Mouse (Mus musculus) left cerebral cortex, postnatal 10 days (tissue): Measurements from ENCODE around the gene Plod2. TPM values are rescaled to one million over a fixed set of nuclear protein-coding genes. Genes with fewer than 3 reads are reported as not detected.
A peak's percentile ranks its signal among the peaks of the same experiment; 100 is the strongest.

Experiments used
- DNase-seq, 2 experiments: peaks; one replicate each; pipeline ENCODE4 v3.0.0; 2021 to 2022; ENCODE audit warnings: low spot score in 2 of 2, mixed read lengths in 1 of 2; ENCODE audit errors: extremely low spot score in 1 of 2
- intact Hi-C: fragments of 180-260 bp; cut with DNase I; formaldehyde crosslinking; loops from one replicate; pipeline ENCODE4 v1.15.1; 2025
- total RNA-seq, 2 experiments: library from RNA; stranded (reverse); gene quantifications; 2 replicates each; pipeline ENCODE4 v1.2.3; 2021

Gene Plod2
- 10 to 100 TPM in 1 of 2 experiments, 1 to 10 TPM in 1; 9.2 to 12.2 TPM for total RNA-seq

DNA sequence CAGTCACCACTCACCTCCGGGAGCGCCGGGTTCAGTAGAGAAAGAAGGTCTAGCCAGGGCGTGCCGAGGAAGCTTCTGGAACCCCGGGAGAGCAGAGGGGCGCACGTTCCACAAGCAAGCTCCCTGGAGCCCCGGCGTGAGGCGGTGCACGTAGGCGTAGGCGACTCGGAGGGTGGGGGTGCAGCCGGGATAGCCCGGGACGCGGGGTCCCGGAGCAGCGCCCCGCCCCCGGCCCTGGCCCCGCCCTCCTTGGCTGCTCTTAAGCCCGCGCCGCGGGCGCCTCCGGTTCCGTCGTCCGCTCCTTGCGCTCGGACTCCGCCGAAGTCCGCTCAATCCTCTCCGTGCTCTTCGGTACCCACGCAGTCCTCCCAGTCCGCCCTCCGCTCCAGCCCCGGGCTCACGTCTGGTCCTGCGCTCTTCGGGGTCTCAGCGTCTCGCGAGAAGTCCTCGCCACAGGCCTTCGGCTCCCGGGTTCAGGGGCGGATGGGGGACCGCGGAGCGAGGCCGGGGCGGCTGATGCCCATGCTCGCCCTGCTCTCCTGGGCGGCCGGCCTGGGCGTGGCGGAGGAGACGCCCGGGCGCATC lies at the start of gene Plod2:
Gene Plod2, plus strand, starts transcription at position 247 of the 585 bp plus-strand sequence.
- DNase-seq, result peak; percentile 25 to 85
- intact Hi-C loops, result no loop called here

DNA sequence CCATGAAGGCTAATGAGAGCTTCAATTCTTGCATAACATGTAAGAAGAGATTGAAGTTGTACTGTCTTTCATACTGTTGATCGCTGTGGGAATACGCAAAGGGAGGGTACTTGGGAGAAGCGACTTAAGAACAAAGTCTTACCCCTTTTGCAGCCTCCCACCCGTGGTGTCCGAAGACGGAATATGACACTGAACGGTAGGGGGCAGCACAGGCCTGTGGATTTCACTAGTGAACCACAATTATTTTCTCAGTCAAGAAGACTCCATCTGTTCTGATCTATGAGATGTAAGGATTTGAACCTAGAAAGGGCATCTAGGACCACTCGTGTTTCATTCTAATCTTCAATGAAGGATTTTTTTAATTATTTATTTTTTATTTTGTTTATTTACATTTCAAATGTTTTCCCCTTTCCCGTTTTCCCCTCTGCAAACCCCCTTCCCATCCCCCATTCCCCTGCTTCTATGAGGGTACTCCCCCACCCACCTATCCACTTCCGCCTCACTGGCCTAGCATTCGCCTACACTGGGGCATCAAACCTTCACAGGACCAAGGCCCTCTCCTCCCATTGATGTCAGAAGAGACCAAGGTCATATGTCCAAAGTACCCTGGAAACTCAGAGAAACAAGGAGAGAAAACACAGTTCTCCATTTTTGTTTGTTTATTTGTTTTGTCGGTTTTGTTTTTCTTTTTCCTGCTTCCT lies 42.2 kb upstream of the Plod2 start:
- intact Hi-C loops, result loop anchor here (2.0 kb wide), 1 partner anchor 111 kb away; no protein-coding TSS in a partner anchor

DNA sequence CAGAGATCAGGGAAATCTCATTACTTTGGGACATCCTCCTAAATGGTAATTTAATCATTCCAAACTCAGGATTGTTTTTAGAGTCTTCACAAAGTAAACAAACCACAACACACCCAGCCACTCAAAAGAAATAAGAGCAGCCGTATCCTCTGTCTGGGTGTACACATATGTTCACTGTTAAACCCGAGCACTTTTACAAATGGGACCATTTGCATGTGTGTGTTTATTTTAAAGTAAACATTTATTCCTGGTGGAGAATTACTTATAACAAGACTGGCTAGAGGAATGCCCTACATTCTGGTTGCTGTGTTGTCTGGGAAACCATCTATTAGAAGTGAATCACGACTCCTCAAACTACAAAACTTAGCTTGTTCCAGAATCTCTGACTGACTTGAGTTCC lies 37.8 kb upstream of the Plod2 start:
- intact Hi-C loops, result no loop called here
- no peak for DNase-seq

More for the DNA sequence above, 42.2 kb upstream of the Plod2 start:
- DNase-seq, result peak; percentile 48 to 84

DNA sequence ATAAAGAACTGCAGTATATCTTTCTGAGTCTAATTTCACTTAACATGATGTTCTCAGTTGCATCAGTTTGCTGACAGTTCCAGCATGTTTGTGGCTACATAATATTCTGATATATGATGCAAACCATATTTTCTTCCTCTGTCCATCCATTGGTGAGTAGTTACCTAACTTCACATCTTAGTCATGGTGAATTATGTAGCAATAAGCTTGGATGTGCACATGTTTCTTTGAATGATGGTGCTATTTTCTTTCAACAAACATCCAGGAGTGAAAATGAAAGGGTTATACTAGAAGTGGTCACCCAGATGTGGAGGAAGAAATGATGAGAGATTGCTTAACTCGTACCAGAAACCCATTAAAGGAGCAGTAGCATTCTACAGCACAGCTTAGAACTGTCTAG lies 37.1 kb upstream of the Plod2 start:
- intact Hi-C loops, result no loop called here
- DNase-seq, result no peak

DNA sequence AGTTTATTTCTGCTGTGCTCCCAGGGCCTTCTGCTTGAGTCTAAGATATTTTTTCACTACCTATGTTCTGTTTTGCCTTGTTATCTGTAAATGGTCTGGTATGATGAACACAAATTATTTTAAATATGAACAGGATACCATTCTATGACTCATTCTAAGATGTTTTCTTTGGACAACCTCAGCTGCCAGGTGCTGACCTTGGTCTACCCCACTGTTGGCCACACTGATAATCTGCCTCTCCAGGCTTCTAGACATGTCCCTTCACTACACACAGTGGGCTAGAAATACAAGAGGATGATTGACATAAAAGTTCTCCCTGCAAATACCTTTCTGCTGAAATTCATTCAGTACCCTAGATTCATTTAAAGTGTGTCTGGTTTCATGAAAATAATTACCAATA lies 30.3 kb upstream of the Plod2 start:
- intact Hi-C loops, result no loop called here
- no peak for DNase-seq

DNA sequence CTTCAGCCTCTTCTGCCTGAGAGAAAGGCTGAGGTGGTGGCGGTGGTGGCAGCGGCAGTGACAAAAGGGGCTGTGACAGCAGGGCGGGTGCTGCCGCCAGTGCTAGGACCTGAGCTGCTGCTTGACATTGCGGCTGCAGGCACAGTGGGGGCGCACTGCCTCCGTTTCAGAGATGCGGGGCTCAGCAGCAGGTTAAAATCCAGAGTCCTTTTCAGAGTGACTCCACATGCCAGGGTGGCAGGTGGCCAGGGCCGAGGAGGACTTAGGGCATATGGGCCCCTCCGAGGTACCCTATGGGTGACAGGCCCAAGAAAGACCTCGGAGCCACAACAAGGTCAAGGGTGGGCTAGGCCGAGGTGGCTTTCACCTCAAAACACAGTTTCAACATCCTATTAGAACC lies 25.0 kb upstream of the Plod2 start:
- peak in 1 of 2 experiments; percentile 17 for DNase-seq
- intact Hi-C loops, result no loop called here

DNA sequence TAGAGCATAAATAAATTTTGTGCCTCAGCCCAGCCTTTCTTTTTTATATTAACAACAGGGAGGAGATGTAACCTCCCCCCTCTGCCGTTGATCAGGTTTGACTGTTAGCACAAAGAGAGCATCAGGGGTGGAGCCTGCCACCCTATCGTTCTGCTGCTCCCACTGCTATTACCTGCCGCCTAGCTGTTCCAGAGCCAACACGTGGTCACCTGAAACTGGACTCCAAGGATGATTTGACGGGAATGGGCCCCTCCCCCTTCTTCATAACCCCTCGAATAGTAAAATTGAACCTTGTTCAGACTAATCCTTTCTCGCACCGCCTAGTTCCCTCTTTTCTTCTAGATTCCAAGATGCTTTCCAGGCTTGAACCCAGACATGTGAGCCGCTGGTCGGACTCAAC lies 21.3 kb upstream of the Plod2 start:
- DNase-seq, result no peak
- intact Hi-C loops, result no loop called here

DNA sequence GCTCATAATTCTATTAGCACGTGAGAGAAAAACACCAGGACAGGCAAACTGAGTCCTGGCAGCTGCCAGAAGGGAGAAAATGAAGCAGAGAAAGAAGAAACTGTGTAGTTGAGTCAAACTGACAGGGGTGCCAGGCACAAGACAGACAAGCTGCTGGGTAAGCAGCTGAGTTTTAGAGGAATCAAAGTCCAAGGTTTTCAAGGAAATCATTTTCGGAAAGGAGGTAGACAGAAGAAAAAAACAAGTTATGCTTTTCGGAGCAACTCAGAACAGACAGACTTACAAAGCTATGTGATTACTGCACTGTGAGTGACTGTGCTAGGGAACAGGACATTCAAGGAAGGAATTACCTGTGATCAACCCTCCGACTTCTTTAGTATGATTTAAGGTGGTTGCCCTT lies 17.5 kb upstream of the Plod2 start:
- intact Hi-C loops, result no loop called here
- DNase-seq, result no peak

DNA sequence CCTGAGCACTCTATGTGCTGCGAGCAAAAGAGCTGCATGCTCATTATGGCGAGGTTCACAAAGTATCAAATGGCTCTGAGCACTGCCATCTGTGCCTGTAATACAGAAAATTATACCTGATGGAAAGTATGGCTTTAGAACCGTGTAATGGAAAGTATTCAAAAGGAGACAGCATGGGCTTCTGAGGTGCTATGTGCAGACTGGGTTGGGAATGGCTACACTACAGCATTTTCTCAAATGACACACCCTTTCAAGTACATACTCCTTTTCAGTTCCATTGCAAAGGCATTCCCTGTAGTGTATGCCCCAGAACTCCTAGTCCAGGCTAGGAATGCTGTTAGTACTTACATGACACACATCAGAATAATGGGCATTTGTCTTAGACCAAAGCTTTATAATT lies 12.0 kb upstream of the Plod2 start:
- intact Hi-C loops, result no loop called here
- DNase-seq, result no peak

DNA sequence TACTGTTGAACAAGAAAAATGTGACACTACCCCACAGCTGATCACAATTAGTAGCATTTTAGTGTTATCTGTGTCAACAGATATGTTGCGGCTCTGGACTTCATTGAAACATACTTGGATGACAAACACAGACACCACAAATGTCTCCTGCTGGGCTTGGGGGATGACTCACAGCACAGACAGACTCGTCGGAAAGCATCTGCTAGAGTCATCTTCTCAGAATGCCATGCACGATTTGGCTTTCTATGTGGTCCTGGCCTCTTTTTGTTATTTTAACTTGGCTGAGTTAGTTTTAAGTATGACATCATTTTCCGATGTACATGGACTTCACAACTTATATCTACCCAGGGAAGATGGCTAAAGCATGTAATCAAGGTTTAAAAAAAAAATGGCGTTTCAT lies 4.3 kb upstream of the Plod2 start:
- no peak for DNase-seq
- intact Hi-C loops, result no loop called here

DNA sequence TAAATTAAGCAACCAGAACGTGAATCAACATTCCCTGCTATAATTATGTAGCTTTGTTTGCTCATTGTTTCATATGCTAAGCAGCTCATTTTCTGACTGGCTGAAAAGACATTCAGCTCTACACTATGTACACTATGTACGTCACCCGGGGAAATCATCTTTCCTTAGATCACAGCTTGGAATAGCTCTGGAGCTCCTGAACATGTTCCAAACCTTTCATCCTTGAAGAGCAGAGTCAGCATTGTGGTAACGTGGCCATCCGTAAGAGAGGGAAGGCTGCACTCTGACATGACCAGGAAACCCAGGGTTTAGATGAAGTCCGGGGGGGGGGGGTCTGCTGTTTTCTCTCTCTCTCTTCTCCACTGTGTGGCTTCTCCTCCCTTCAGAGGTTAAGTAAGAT lies 3.8 kb upstream of the Plod2 start:
- intact Hi-C loops, result no loop called here
- DNase-seq, result no peak

DNA sequence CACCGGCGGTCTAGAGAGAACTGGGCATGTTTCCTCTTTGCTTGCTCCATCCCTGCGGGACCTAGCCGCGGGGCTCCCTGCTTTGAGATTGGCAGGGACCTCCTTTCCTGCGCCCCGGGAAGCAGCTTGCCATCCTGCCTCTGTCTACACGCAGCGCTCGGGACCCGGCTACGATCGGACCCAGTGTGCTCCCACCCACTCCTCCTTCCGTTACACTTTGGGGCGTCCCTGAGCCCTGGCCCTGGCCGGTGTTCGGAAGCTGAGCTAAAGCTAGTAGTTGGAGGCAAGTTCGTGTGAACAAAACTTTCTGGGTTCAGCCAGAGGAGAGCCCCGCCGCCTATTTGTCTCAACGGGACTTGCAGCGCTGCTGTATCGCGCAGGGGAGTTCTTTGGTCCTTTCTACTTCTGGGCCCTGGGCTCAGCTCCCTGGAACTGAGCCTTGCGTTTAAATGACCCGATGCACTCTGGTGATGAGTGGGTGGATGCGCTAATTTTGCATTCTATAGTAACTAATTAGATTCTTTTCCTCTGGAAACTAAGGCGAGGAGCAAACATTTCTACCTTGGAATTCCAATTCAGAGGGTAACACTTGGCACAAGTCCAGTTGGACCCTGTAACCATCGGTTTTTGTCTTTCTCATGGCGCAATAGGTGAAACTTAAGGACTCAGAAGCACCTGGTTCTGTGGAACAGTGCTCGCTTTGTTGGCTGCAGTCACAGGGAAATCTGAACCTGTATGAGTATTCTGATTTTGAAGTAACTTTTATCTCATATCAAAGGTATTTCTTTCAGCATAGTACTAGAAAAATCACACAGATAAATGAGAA lies 781 bp downstream of the Plod2 start:
- peak; percentile 18 to 52 for DNase-seq
- intact Hi-C loops, result no loop called here

DNA sequence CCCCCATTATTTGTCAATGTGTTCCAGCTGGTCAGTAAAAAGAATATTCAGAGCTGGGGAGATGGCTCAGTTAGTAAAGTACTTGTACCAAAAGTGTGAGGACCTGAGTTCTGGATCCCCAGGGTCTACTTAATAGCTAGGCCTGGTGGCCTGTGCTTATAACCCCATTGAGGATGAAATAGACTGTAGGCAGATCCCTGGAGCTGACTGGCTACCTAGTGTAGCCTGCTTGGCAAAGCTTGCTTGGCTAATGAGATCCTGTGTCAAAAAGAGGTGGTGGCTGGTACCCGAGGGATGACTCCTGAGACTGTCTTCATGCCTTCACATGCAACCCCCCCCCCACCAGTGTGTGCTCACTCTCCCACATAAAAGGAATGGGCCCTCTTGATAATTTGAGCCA lies 2.1 kb downstream of the Plod2 start:
- DNase-seq, result no peak
- intact Hi-C loops, result no loop called here

DNA sequence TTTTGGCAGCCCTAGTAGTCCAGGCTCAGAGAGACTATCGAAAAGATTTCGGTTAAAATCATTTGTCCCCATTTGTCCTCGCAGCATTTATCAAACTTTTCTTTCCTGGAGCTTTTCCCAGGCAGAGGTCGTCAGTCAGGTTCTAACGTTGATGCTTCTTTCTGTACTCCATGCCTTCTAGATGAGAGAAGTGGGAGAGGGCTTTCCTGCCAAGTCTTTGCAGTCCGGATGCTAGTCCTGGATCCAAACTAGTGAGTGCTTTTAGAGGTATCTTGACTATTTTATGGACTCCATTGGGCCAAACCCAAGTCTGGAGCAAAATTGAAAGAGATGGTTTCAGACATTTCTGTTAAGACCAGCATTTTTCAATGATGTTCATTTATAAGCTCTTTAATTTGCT lies 3.0 kb downstream of the Plod2 start:
- intact Hi-C loops, result no loop called here
- no peak for DNase-seq

DNA sequence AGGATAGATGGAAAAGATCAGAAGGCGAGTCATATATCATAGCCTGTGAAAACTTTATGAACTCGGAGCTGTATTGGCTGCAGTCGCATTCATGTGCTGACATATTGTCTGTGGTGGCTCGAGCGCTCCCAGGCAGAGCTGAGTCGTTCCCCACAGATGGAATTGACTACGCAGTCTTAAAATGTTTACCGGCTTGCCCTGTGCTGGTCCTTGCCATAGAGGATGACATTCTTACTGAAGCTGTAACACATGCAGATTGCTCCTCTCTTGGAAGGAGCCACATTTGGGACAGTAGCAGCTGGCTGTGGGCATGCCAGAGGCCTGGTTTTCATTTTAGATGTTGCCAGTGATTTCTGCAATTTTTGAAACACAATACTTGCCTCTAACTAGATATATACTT lies 4.4 kb downstream of the Plod2 start:
- DNase-seq, result no peak
- intact Hi-C loops, result no loop called here

DNA sequence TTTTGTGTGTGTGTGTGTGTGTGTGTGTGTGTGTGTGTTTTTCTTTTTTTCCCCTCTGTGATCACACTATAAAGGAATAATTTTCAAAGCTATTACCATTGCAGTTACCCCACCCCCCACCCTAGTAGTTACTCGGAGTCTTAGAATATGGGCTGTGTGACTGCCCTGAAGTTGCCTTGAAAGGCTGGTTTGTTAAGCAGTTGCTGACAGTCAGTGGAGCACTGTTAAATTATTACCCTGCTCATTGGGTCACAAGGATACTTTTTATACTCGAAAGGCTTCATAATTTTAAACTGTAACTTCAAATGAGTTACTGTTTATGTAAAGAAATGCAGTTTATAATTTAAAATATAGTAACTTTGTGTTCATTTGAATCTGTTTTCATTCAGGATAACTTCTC lies 5.1 kb downstream of the Plod2 start:
- DNase-seq, result no peak
- intact Hi-C loops, result no loop called here

DNA sequence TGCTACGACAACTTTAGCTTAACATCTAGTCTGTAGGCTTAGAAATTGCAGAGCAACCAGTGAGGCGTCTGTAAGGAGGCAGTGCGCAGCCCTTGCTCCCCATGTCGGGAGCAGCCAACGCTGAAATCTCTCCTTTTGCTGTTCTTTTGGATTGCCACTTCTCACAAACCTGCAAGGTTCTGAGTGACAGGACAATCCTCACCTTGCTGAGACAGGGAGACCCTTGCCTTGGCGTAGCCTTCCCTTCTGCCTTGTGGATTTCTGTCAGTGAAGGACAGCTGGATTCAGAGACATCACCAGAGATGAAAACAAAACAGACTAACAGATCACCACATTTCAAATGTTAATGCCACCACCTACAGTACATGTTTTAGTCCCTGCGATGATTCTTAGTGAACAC lies 5.8 kb downstream of the Plod2 start:
- DNase-seq, result no peak
- intact Hi-C loops, result no loop called here

DNA sequence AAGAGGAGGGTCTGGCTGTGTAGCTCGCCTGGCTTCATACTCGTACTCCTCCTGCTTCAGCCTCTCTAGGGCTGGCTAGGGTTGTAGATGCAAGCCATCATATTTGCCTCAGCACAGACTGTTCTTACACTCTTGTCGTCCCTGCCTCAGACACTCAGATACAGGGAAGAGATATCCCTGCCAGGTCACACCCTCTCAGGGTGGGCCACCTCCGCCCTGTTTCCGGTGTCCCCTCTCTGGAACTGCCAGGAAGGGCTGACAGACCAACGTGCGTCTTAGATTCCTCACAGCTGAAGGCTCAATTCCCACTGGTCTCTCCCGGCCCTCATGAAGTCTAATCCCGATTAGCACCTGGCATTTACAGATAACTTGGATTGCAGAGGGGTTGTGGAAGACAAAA lies 6.6 kb downstream of the Plod2 start:
- no peak for DNase-seq
- intact Hi-C loops, result no loop called here

DNA sequence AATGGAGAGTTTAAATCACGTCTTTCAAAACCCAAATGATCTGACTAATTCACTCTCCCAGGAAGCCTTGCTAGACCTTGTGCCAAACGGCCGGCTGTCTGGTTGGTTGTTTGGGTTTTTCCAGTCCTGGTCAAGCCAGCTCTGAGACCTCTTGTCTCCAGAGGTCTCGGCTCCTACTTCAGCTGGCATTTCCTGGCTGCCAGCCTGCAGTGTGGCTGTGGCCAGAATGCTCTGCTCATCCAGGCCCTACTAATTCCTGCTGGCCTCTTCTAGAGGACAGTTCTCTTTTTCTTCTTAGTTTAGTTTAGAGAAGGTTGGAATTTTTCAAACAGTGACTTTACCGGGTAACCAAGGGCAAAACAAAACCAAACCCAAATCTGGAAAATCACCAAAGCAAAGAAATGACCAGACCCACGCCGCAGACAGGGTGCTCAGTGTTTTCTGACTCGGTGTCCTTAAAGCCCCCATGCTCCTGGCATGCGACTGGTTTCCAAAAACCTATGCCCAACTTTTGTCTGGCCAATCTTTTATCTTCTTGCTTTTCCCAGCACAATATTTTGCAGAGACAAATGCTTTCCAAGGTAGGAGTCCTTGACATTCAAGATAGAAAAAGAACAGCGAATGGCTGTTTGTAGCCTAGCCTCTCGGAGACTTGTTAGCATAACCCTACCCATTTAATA lies 7.9 kb downstream of the Plod2 start:
- peak; percentile 23 to 38 for DNase-seq
- intact Hi-C loops, result no loop called here
